Mouse (Mus musculus): ENCODE data around the gene Tshz2. TPM values are rescaled to one million over a fixed set of nuclear protein-coding genes. Genes with fewer than 3 reads are reported as not detected.

The Tshz2 gene
- total RNA-seq, 4 experiments from 2014 or later = 11.0 to 14.1 (median 12.1) TPM

DNA sequence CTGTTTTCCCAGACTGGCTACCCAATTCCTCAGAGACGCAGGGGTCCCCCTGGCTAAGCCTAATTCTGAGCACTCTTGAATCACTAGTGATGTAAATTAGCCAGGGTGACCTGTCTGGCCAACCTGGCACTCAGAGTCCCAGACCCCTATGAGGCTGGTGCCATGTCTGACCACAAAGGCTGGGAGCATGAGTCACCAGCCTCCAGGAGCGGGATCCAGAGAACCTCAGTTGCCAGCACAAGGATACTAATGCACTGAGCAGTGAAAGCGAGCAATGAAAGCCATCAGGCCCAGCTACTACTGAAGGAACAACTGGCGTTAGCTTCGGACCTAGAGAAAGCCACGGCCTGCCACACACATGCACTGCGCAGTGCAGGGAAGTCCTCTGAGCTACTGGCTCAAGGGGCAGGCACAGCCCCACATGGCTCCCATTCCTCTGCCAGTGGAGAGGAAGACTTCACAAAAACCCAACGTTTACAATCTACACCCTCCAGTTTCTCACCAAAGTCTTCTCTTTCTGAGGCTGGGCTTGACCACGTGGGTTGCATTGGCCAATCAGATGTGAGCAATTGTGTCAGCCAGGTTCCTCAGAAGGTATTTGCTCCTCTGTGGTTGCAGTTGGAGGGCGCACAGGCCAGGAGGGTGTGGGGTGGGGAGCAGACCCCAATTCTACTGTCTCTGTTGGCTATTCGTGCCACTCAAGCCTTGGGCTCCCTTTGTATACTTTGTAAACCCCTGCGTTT, 409.8 kb downstream of the Tshz2 start:
- DNase-seq (ENCODE audit: low spot score) = no peak

DNA sequence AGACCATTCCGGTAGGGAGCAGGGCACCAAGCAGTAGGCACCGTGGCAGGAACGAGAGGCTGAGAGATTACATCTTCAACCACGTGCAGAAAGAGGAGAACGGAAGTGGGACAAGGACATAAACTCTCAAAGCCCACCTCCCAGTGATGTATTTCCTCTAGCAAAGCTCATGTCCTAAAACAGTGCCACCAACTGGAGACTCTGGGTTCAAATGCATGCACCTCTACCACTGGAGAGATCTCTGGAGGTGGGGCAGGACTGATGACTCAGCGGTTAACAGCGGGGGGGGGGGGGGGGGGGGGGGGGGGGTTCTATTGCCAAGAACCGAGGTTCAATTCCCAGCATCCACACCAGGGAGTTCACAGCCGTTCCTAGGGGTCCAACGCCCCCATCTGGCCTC, 410.5 kb downstream of the Tshz2 start:
- no peak for DNase-seq (ENCODE audit: low spot score)

DNA sequence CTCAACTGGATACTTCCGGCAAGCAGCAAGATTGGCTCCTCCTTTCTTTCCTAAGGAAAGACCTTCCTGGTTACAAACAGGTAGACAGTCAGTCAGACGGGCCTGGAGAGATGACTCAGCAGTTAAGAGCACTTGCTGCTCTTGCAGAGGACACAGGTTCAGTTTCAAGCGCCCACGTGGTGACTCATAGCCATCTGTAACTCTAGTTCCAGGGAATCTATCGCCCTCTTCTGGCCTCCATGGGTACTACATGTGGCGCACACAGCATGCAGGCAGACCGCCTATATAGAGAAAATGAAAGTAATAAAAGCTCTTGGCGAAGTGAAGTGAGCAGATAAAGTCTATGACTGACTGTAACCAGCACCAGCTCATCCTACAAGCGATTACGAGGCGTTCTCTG, 413.1 kb downstream of the Tshz2 start:
- DNase-seq (ENCODE audit: low spot score) = no peak

DNA sequence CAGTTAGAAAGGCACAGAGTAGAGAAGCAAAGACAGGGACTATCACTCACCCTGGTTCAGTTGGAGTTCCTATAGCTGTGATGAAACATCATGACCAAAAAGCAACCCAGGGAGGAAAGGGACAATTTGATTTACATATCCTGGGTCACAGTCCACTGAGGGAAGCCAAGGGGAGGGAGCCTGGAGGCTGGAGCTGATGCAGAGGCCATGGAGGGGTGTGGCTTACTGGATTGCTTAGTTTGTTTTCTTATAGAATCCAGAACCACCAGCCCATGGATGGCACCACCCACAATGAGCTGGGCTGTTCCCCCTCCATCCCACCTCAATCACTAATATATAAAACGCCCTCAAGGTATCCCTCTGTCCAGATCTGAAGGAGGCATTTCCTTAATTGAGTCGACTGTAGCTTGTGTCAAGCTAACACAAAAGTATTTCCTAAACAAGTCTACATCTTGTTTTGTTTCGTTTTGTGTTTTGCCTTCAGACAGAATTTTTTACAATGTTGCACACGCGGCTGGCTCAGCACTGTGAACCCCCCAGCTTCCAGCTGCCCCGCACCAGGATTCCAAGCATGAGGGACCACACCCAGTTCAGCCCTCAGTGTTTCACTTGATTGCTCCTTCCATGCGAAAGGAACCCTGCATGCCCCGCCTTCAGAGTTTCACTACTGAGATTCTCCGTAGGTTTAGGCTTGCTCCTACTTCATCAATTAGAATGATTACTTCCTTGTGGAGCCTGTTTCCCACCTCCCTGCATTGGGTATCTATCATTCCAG, 413.7 kb downstream of the Tshz2 start:
- DNase-seq (ENCODE audit: low spot score) = no peak

DNA sequence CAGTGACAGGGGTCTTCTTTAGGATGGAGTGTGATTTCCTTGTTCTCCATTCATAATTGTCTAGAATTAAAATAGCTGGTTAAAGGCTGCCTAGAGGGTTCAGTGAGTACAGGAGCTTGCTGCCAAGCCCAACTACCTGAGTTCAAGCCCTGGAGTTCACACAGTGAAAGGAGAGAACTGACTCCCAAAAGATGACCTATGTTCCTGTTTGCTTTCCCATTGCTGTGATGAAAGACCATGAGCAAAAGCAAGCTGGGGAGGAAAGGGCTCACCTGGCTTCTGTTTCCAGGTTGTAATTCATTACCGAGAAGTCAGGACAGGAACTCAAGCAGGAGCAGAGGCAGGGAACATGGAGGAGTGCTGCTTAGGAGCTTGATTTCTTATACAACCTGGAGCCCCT, 416.0 kb downstream of the Tshz2 start:
- DNase-seq (ENCODE audit: low spot score) = no peak

DNA sequence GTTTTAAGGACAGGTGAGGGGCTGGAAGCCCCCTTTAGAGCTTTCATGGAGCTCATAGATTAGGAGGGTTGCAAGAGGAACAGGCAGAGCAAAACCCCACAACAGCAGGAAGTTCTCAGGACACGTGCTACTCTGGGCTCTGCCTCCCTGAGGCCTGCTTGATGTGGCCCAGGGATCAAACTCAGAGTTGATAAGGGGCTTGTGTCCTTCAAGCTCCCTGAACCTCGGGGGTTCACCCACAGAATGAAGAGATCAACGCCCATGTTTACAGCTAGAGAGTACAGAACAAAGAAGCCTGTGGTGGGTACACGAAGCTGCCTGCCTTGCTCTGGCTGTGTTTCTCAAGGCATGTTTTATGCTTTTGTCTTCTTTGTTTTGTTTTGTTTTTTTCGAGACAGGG, 417.8 kb downstream of the Tshz2 start:
- no peak for DNase-seq (ENCODE audit: low spot score)

DNA sequence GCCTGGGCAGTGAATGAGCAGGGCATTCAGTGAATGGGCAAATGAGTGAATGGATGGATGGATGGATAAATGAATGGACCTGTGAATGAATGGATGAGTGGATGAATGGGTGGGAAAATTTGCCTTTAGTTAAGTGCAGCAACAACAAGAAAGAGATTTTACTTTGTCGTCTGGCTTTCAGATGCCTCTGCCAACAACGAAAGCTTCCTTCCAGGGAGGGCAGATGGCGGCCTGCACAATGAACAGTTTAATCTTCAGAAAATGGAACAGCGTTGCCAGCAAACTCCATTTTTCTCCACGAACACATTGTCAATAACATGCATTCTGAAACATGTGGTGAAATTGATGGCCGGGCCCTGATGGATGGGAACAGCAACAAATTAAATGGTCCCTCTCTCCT, 418.6 kb downstream of the Tshz2 start:
- no peak for DNase-seq (ENCODE audit: low spot score)

DNA sequence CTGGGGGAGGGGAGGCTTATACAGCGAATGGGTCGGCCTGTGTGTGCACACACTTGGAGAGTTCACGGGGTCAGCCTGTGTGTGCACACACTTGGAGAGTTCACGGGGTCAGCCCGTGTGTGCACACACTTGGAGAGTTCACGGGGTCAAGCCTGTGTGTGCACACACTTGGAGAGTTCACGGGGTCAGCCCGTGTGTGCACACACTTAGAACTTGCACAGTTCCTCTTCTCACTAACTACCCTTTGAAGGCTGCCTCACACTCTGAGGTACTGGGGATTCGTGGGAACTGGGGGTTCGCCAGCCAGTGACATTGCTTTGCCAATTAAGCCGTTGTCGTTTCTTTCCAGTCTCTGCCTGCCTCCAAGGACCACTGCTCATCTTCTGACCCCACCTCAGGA, 422.1 kb downstream of the Tshz2 start:
- no peak for DNase-seq (ENCODE audit: low spot score)

DNA sequence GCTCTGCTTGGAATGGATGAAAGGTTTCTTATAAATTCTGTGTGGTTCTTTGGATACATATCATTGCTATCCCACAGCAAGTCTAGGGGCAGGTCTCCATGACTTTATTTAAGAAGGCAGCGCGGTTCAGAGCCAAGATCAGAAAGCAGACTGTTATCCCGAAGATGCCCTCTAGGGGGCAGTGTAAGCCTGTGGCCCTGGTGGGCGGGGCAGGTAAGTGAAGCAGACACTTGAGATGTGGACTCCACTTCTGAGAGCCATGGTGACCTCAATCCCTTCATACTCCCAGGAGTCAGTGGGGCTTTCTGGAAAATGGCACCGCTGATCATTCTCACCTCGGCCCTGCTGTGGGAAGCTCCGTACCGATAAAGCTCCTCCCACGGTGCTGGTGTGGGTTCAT, 422.6 kb downstream of the Tshz2 start:
- peak; percentile 40 for DNase-seq (ENCODE audit: low spot score)

DNA sequence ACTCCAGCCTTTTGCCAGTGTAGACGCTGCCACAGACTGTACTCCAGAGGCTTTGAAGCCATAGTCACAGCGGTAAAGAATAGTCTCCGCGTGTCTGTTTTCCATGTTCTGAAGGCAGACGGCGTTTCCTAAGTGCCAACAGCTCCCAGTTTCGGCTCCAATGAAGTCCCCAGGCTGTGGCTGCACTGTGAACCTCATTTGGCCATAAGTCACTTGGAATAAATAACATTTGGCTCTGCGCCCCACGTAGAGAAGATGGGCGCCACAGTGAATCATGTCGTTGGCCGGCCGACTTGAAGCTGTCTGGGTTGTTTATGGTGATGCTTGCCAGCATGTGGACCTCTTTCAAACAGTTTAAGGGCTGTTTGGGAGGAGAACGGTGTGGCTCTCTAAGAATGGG, 426.0 kb downstream of the Tshz2 start:
- no peak for DNase-seq (ENCODE audit: low spot score)

DNA sequence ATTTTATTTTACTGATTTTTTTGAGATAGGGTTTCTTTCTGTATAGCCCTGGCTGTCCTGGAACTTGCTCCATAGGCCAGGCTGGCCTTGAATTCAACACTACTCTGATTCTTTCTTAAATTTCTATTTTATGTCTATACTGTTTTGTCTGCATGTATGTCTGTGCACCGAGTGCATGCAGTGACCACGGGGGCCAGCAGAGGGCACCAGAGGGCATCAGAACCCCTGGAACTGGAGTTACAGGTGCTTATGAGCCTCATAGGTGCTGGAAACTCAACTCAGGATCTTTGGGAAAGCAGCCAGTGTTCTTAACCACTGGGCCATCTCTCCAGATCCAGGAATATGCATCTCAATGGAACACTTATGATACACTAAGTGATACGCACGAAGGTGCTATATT, 427.3 kb downstream of the Tshz2 start:
- DNase-seq (ENCODE audit: low spot score) = no peak

DNA sequence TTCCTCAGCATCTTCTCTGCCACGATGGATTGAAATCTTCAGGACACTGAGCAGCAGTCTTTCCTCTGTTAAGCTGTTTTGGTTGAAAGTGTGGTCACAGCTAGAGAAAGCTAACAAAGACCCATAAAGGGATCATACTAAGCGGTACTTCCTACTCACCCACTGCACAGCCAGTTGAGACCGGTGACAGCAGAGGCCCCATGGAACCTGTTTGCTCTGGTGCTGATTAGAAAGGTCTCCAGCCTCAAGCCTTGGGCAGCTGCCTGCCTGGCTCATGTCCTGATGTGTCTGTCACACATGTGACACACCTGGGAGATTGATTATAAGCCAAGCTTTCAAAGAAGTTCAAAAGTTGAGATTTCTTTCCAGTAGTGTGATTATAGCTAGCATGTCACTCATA, 429.6 kb downstream of the Tshz2 start:
- no peak for DNase-seq (ENCODE audit: low spot score)

DNA sequence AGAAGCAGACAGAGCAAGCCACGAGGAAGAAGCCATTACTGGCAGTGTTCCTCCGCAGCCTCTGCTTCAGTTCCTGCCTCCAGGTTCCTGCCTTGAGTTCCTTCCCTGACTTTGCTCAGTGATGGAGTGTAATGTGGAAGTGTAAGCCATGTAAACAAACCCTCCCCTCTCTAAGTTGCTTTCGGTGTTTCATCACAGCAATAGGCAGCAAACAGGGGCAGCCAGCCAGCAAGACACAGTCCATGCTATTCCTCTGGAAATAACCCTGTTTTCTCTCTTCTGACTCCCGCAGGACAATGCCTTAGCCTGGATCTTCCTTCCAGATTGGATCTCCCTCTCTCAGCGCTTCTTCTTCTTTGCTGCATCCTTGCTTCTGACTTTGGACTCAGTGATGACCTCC, 437.2 kb downstream of the Tshz2 start:
- no peak for DNase-seq (ENCODE audit: low spot score)

DNA sequence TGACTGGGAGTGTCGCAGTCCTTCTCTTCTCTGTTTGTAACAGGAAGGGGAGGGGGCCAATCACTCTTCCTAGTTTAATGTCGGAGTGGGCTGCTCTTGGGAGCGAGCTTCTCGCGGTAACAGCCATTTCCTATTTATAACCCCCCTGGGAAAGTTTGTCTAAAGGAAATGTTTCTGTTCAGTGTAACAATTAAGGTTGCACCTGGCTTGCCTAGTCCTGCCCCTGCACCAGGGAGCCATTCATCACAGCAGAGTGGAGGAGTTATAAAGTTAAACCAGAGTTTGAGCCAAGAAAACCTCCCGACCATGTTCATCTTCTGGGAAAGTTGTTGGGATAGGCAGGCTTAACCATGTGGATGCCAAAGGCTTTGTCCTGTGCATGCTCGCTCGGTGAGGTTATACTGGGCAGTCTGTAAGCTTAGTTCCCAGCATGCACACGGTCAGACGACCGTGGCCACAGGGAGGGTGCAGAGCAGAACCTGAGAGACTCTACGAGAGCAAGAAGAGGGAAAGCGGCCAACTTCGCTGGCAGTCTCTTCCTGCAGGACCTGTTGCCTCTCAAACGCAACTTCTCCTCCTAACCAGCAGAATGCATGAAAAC, 437.9 kb downstream of the Tshz2 start:
- no peak for DNase-seq (ENCODE audit: low spot score)

DNA sequence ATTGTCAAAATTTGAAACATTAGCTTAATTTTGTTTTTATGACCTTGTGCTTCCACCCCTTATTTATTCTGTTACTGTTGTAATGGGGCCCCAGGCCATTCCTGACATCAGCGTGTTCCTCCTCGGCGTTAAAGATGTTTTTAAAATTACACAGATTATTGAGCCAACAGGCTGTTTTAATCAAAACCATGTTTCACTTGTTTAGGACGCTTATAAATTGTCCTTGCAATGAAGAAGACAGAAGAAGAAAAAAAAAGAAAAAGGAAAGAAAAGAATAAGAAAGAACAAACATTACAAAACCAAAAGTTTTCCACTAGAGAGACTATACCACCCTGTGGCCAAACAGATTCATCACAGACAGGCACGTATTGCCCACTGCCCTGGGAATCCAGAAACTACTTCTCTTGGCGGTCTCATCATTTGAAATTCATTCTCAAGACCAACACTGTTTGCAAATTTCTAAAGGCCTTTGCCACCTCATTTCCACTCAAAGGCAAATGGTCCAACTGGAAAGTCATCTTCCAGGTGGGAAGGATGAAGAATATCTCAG, 444.2 kb downstream of the Tshz2 start:
- DNase-seq (ENCODE audit: low spot score) = no peak

DNA sequence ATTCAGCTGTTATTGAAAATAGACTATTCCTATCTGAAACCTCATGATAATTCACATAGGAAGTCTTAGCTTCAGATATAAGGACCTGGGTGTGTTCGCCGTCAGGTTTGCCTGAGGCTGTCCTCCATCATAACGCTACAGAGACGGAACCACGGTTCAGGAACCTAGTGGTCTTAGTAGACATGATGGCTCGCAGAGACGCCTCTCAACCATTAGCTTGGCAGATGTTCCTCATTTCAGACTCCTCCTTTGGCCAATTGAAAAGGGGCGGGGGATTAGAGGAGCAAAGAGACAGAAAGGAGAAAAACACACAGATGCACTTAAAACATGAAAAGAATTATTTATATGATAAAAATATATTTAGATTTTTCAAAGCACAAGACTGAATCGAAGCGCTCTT, 445.2 kb downstream of the Tshz2 start:
- no peak for DNase-seq (ENCODE audit: low spot score)

DNA sequence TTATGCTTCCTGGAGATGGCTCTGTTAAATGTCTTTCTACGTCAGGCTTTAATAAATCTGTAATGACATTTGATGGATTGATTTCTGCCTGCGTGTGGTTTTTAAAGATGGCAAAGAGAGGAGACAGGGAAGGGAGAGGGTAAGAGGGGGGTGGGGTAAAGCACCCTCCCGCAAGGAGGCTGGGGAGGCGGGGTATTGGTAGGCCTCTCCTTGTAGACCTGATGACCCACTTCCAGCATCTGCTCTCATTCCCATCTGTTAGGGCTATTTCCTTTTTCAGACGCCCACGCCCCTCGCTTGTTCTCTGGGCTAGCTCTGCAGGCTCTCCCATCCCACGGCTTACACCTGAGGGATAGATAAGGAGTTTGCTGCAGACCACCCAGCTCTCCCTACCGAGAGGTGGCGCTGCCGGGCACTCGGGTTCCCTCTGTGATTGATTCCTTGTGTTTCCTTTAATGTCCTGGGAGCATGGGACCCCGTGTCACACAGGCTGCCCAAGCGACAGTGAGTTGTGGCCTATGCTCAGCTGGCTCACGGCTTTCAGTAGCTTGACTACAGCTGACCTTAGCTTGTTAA, 445.7 kb downstream of the Tshz2 start:
- no peak for DNase-seq (ENCODE audit: low spot score)

DNA sequence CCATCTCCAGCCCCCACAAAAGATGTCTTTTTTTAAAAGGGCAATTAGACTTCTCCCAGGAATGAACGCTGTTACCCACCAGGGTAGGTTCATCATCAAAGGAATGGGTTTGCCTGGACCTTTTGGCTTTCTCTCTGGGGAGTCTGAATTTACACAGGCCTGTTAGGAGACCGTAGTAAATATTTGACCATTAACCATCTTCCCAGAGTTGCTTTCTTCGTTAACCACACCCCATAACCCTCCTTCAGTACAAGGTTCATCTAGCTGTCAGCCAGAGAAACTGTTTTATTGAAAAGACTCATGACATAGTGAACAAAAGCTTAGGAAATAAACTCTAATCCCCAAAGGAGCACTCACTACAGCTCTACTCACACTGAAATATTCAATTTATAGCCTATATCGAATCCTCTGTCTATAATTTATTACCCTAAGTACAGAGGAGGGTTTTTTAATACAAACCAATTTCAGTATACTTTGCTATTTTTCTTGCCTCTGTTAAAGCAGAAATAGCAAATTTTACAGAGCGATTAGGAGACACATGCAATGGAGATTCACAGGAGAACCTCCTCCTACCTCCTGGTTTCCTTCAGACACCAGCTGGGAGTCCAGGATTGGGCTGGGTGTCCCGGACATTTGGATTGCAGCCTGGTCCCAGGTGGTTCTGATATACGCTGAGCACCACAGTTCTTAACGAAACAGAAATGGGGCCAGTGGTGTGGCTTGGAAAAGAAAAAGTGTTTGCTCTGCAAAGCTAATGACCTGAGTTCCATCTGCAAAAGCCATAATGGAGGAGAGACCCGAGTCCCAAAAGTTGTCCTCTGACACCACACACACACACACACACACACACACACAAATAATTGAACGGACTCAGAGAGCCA, 459.0 kb downstream of the Tshz2 start:
- no peak for DNase-seq (ENCODE audit: low spot score)

DNA sequence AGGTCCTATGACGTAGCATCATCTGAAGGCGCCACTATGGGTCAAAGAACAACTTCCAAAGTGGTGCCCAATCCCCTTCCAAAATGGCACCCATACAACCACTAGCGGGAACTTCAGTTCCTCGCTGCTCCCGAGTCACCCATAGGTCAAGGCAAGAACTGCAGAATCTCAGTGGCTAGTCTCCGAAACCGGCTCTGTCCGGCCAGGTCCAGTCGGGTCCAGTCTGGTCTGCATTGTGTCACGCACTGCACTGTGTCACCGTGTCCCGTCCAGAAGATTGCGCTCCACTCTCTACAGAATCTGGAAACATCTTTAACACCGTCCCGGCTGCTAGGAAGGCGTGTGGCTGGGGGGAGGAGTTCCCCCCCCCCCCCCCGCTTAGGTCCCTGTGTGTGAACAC, 461.4 kb downstream of the Tshz2 start:
- no peak for DNase-seq (ENCODE audit: low spot score)

DNA sequence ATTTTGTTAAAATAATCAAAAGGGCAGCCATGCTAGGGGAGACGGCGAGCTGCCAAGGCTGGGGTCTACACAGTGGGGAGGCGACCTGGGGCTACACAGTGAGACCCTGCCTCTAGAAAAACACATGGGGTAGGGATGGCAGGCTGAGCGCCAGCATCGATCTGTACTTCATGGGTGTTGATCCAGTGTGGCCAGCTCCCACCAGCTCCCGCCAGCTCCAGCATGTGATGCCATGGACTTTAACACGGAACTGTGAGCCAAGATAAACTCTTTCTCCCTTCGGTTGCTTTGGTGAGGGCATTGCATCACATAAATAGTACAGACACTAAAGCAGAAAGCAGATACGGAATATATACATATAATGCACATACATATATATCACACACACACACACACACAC, 462.1 kb downstream of the Tshz2 start:
- DNase-seq (ENCODE audit: low spot score) = no peak

DNA sequence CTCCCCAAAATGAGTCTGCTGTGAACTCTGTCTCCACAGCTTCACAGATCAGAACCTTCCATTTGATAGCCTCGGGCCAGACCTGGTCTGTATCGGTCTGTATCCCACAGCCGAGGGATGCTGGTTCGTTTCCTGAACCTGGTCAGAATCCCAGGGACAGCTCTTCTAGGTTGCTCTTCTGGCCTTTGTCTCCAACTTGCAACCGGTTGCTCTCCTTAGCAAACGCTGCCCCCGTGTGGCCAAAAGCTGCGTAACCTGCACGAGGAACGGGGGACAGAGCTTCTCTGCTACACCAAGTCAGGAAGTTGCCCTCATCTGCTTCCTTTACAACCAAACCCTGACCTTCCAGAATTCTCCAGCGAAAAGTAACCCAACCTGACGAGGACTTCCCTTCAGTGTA, 468.3 kb downstream of the Tshz2 start:
- DNase-seq (ENCODE audit: low spot score) = peak; percentile 91
